Mouse (Mus musculus) gastrocnemius, adult 8-10 months (tissue): ENCODE measurements around the gene Kmt5b. TPM values are rescaled to one million over a fixed set of nuclear protein-coding genes. Genes with fewer than 3 reads are reported as not detected.

ENCODE experiments used
- DNase-seq, 2 experiments: peaks; one replicate each; pipeline ENCODE4 v3.0.0; 2022; ENCODE audit warnings: low spot score in 2 of 2
- total RNA-seq, 4 experiments: library from RNA; stranded (reverse); gene quantifications; 2 replicates each; pipeline ENCODE4 v1.2.4; 2022

Kmt5b gene
- total RNA-seq, 4 experiments from 2014 or later = 15.5 to 21.3 (median 18.6) TPM

DNA sequence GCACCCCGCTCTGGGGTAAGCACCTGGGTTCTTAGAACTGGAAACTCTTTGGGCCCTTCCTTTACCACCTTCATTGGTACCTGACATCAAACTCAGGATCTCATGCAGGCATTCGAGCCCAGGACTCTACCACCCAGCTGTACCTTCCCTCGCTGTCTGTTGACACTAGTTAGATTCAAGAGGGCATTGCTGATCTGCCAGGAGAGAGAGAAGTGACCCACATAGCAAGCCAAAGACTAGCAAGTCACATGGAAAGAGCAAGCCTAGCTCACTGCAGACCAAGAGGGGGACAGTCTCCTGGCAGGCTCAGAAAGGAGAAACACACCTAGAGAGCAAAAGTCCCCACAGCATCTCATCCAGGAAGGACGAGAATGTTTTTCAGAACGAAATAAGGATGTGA is 73.5 kb downstream of the Kmt5b start:
- DNase-seq = no peak

DNA sequence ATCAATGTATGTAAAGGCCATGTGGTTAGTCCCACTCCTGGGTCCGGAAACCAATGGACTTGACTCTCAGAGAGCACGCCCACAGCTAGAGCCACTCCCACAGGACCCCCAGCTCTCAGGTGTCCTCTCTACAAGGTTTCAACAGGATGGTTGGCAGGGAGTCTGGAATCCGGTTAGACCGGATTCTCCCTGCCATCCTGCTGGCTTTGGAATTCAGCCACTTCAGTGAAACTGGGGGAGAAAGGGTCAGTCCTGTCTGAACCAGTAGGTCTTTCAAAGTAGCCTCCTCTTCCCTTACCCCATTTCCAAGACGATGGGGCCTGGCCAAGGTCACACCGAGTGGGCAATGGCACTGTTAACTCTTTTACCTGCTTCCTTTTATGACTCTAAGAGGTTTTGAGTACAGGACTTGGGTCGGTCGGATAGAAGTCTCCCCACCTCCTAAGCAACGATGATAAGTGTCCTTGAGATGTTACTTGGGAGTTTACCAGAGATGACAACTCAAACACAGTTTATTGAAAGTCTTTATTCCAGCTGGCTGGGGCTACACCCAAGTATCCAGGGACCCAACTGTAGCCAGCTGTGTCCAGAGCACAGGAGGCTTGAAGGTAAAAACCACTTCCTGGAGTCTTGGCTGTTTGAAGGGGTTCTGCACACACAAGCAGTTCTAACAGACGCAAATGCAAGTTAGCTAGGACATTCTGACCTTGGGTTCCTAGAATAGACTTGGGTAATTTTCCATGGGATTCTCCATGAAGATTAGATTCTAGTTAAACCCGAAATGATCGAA is 75.3 kb downstream of the Kmt5b start:
- DNase-seq = no peak

DNA sequence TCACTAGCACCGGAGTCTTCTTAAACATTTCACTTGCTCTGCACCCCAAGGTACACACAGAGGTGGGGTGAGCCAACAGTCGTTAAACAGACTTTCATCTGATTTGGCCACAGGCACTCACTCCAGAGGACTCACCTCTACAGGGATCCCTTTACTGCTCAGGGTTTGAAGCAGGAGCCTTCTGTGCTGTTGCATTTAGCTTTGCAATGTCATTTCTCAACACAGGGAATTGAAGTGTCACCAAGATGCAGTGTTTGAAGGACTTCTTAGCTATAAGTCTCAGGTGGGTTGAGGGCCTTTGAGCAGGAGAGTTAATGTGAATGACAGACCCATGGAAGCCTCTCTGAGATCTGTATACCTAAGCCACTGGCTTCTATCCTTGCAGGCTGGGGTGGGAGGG is 76.4 kb downstream of the Kmt5b start:
- DNase-seq = no peak

DNA sequence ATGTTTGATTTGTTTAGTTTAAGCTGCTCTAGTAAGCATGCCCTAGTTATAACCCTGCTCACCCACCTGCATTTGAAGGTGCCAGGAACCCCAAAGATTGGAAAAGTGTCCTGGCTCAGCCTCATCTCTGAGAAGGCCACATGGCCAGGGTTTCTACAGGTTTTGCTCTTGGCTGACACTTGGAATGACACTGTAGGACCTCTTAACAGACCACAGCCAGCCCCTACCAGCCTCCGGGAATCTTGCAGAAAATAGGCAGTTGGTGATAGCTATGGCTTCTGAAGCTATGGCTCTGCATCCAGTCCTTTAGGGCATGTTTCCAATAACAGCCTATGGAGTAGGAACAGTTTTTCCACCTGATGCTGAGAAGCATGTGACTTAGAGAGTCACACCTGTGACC is 77.6 kb downstream of the Kmt5b start:
- no peak for DNase-seq

DNA sequence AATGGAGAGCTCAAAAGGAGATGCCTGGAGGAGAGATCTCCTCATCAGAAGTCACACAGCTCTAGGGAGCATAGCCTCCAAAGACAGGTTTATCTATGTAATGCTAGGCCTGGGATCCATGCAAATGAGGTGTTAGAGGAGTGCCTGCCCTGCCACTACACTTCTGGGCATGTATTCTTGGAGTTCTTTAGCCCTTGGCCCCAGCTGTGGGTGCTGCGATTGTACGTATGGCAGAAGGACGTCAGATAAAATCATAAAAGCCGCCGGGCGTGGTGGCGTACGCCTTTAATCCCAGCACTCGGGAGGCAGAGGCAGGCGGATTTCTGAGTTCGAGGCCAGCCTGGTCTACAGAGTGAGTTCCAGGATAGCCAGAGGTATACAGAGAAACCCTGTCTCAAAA is 78.1 kb downstream of the Kmt5b start:
- DNase-seq = no peak

DNA sequence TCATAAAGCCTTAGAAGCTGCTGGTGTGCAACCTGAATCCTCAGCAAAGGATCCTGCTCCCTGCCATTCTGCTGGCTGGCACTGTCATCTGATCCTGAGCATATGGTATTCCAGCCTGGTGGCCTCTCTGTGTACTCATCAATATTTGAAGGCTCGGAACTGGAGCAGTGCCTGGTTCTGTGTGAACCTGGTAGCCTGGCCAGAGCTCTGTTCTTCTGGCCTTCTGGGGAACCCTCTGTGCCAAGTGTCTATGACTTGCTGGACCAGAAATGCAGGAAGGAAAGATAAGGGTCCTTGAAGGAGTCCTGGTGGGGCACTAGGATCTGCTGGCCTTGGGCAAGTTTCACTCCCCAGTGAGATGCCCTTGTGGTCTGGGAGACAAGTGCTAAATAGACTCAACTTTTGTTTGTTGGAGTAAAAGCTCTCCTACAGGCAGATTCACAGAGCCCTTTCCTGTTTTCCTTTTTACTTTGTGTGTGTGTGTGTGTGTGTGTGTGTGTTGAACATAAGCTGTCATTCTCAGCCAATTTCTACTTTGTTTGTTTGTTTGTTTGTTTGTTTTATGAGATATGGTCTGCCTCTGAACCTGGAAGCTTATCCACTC is 78.7 kb downstream of the Kmt5b start:
- peak in 1 of 2 experiments; percentile 21 for DNase-seq

DNA sequence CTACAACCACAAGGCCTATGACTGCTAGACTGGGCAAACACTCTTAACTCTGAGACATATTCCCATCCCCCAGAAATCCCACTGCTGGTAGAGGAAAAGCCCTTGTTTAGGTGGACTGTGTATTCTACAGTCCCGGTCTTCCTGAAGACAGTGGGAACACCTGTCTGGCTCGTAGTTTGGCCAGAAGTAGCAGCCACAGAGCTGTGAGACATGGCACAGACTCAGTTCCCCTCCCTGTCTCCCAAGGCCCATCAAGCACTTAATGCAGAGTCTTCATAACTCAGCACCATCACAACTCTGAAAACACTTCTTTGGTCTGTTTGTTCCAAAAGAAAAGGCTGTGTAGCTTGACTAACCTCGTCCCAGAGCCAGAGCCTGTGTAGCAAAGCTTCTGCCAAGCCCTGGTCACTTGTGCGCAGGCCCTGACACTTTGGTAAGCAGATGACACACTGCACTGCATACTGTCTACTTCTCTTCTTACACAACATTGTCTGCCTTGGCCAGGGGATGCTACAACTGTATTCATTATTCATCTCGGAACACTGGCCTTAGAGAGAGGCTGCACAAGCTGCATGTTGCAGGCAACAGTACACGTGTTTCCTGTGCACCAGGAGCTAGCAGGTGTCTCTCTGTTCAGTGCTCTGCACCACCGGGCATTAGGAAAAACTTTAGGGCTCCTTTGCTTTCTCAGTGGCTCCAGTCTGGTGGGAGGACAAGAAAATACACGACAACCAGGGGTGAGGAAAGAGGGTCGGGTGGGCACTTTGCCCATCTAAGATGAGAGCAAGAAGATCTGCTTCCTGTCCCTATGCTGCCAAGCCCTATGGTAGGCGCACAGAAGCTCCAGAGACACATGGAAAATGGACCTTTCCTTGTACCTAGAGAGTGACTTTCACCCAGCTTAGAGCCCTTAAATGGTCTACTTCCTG is 79.7 kb downstream of the Kmt5b start:
- no peak for DNase-seq

DNA sequence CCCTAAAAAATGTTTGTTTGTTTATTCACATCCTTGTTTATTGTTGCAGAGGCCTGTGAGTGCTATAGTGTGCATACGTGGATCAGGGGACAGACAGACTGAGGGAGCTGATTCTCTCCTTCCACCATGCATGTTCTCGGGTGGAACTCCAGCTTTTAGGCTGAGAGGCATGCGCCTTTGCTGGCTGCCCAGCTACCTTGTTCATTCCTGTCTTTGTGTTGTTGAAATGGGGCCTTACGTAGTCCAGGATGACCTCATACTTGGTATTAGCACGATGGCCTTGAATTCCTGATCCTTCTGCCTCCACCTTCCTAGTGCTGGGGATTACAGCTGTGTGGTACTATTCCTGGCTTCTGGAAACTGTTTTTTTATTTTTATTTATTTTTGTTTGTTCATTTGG is 80.5 kb downstream of the Kmt5b start:
- DNase-seq = no peak

DNA sequence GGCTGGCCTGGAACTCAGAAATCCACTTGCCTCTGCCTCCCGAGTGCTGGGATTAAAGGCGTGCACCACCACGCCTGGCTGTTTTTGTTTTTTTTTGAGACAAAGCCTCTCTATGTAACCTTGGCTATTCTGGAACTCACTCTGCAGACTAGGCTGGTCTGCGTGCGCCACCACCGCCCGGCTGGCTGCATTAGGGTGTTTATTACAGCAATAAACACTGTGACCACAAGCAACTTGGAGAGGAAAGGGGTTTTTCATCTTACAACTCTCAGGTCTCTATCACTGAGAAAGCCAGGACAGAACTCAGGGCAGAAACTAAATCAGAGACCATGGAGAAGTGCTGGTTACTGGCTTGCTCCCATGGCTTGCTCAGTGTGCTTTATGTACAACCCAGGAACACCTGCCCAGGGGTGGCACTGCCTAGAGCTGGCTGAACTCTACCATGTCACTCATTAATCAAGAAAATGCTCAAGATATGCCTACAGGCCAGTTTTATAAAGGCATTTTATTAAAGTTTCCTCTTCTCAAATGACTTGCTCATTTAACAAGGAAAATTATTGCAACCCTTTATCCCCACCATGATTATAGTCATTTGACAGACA is 81.1 kb downstream of the Kmt5b start:
- DNase-seq = no peak

DNA sequence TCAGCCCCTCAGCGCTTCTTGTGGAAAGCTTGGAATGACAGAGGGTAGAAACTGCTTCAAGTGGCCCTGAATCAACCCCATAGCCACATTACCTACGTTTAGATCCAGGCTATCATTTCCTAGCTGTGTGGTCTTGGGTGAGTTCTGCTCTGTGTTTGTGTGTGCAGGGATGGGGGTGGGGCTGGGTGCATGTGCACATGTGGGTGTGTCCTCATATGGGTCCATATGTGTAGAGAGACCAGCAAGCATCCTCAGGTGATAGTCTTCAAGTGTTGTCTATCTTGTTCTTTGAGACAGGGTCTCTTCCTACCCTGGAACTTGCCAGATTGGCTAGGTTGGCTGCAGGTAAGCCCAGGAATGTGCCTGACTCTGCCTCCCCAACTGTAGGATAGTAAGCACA is 82.0 kb downstream of the Kmt5b start:
- DNase-seq = no peak

DNA sequence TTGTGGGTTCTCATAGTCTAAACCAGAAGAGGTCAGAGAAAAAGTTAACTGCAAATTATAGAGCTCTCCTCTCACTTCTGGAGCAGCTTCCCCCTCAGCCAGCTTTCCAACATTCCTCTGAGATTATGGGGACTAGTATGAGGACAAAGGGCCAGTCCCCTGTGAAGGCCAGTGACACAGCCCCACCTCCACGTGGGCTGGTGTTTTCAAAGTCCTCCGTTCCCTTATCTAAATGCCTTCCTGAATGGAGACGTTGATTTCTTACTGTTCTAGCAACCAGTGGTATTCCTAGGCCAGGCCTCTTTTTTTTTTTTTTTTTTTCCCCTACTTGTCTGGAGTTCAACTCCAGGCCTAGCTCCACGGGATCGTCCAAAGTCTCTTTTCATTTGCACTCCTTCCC is 82.9 kb downstream of the Kmt5b start:
- no peak for DNase-seq

DNA sequence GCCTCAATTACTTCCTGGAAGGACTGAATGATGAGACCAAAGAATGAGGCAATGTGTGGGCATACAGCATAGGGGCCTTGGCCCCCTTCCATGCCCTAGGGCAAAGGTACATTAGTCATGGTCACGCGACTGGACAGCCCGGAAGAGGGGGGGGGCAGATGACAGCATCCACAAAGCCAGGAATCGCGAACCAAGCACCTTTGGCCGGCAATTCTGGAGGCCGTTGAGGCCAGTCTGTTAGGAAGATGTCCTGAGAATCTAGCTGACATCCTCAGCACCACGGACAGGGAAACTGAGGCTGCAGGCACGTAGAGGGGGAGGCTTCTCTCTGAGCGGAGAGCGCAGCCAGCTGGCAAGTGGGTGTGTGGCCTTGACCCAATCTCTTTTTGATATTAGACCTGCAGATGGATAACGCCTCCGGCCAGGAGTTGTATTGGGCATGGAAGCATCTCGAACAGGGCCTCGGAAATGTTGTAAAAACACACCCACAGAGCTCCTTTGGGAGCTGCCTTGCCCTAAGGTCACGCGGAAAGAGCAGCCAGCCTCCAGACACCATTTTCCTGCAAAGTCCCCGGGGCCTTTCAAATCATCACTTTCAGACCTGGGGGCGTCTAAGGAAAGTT is 83.7 kb downstream of the Kmt5b start:
- no peak for DNase-seq

DNA sequence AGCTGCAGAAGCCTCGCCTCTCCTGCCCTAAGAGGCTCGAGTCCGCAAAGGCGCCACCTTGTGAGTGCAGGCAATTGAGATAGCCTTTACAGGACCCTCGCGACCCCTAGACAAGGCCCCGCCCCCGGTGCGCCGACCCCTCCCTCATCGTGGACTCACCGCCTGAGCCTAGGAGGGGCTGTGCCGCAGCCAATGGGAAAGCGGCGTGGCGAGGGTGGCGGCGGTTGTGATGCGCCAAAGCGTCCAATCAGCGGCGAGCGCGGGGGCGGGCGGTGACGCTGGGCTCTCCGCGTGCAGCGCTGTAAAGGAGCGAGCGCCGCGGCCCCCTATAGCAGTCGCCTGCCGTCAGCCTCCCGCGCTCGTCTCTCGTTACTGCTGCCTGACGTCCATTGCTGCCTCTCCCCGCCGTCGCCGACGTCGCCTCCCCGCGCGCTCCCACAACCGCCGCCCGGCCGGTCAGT is 84.3 kb downstream of the Kmt5b start, which contains the start of gene Chka:
TSS of gene Chka (plus strand) at position 272 of the 461 bp plus-strand sequence.
- peak; percentile 81 to 92 for DNase-seq

DNA sequence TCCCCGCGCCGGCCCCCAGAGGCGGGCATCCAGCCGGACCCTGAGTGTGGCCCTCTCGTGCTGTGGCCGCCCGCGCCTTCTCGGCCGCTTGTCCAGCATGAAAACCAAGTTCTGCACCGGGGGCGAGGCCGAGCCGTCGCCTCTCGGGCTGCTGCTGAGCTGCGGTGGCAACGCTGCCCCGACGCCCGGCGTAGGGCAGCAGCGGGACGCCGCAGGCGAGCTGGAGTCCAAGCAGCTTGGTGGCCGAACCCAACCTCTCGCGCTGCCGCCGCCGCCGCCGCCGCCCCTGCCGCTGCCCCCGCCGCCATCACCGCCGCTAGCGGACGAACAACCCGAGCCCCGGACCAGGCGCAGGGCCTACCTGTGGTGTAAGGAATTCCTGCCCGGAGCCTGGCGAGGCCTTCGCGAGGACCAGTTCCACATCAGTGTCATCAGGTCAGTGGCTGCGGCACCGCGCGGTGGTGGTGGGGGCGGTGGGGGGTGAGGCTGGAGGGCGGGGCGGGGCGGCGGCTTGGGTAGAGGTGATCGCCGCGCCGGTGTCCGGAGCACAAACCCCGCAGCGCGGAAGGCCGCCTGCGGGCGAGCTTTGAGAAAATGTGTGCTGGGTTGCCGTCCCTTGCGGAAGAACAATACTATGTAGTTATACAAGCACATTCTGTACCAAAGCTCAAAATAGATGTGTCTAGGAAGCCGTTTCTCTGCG is 84.9 kb downstream of the Kmt5b start:
- no peak for DNase-seq

DNA sequence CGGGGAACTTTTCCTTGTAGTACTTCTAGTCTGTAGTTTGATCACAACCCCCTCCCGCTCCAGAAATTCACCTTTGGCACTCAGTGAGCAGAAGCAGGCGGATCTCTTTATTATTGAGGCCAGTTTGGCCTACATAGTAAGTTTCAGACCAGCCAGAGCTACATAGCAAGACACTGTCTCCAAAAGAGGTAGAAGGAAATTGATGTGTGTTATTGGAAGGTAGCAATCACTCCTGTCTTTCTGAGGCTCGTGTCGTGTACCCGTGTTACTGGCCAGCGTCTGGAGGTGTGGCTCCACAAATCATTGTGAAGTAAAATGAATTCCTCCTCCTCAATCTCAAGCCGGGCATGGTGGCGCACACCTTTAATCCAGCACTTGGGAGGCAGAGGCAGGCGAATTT is 85.9 kb downstream of the Kmt5b start:
- no peak for DNase-seq

DNA sequence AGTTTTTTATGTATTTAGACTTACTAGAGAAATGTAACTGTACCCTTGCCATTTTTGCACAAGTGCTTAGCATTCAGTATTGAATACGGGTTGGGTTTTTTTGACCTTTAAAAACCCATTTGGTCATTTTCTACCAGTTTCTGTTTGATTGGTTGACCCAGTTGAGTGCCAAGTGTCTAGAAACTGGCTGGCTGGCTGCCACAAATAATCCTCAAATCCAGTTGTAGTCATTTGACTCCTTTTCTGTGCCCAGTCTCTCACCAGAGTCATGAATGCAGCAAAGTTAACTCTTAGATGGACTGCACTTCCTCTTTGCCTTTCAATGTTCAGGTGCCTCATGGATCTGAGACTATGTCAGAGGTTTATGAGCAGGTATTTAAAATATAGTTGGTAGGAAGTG is 86.7 kb downstream of the Kmt5b start:
- no peak for DNase-seq

DNA sequence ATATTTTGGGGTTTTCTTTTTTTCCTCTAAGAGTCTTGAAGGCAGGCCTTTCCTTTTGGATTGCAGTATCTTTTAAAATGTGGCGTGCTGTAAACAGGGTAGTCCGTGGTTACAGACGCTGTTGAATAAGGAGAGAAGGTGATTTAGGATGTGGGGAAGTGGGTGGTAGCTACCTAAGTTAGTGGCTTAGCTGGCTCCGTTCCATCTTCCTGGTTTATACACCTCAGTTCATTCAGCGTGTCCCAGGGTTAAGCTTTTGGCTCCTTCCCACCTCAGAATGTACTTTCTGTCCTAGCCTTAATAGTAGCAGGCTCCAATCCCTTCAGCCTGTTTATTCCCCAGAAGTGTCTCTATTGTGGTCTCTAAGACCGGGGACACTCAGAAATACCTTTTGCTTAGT is 87.9 kb downstream of the Kmt5b start:
- no peak for DNase-seq

DNA sequence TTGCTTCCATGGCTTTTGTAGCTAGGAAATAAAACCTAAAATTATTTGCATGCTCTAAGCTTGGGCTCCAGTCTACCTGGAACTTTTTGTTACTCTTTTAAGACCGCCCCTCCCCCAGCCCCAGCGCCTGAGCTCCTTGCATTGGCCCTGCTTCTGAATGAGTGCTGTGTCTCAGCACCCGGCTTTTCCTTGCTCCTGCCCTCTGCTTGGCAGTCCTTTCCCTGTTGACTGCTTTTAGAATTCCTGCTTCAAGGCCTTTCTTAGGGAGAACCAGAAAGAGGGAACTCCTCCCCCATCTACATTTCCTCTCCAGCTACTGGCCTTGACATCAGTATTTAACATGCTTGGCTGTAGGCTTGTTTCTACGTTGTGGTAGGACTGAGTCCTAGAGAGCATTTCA is 88.4 kb downstream of the Kmt5b start:
- DNase-seq = no peak

DNA sequence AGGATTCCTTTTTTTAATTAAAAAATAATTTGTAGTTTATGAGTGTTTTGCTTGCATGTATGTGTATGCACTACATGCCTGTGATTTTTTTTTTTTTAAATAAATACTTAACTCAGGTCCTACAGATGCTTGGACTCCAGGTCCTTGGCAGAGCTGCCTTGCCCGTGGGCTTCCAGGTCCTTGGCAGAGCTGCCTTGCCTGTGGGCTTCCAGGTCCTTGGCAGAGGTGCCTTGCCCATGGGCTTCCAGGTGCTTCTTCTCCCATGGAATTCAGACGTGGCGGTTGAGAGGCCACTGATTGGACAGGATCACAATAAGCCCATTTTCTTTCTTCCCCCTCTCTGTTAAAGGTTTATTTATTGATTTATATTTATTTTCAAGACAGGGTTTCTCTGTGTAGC is 90.0 kb downstream of the Kmt5b start:
- DNase-seq = no peak

DNA sequence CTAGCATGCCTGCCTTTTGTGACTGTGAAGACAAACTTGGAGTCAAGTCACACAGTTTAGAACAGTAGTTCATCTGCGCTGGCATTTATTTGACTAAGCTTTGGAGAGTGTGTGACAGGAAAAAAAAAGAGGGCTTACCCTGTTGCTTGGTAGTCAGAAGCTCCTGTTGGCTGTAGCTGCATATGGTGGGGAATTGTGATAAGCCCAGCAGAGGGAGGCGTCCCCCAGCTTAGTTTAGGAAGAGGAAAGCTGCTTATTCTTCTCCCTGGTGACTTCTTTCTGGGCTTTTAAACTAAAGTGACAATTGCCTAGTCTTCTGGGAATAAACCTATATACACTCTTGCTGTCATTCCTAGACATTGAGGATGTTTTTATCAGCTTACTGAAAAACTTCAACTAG is 95.5 kb downstream of the Kmt5b start:
- no peak for DNase-seq

DNA sequence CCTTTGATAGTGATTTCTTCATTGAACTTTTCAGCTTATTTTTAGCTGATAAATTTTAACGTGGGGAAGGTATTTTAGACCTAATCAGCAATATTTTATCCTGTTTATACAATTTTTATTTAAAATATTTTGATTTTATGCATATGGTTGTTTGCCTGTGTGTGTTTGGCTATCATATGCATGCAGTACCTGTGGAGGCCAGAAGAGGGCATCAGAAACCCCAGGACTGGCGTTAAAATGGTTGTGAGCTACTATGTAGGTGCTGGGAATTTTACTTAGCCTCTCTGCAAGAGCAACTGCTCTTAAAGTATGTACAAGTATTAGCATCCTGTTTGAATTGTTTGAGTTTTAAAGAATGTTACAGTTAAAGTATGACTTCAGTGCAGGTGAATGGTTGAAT is 97.7 kb downstream of the Kmt5b start:
- no peak for DNase-seq
